Mouse (Mus musculus) spleen, adult 2 months (tissue): Measurements from ENCODE around the gene Arl6ip5. TPM values are rescaled to one million over a fixed set of nuclear protein-coding genes. Genes with fewer than 3 reads are reported as not detected.

ENCODE experiments used
- DNase-seq, 2 experiments: peaks; one replicate each; pipeline versions ENCODE4 v3.0.0 to v3.0.0-alpha.2; 2012 to 2021; ENCODE audit warnings: low spot score in 2 of 2, low read depth in 1 of 2
- H3K27ac ChIP-seq: fragments of 200-500 bp; 2 replicates; pipeline ENCODE4 v1.5.1; 2012; ENCODE audit warnings: low read length, inconsistent platforms; ENCODE audit not compliant: insufficient read depth
- H3K27me3 ChIP-seq: fragments of 200-500 bp; 2 replicates; pipeline ENCODE4 v1.6.1; 2012; ENCODE audit warnings: mild to moderate bottlenecking, moderate library complexity, low read length, inconsistent platforms; ENCODE audit not compliant: control insufficient read depth, insufficient read depth
- H3K36me3 ChIP-seq: fragments of 200-500 bp; 2 replicates; pipeline ENCODE4 v1.6.1; 2012; ENCODE audit warnings: mild to moderate bottlenecking, low read length, inconsistent platforms; ENCODE audit not compliant: control insufficient read depth, insufficient read depth
- H3K4me1 ChIP-seq: fragments of 200-500 bp; 2 replicates; pipeline ENCODE4 v1.6.1; 2011; ENCODE audit warnings: inconsistent platforms; ENCODE audit not compliant: control insufficient read depth, insufficient read depth, insufficient read length
- H3K4me3 ChIP-seq: fragments of 200-500 bp; 2 replicates; pipeline ENCODE4 v1.5.1; 2011; ENCODE audit warnings: mild to moderate bottlenecking, inconsistent platforms; ENCODE audit not compliant: insufficient read depth, insufficient read length; ENCODE audit errors: extremely low read depth
- CTCF ChIP-seq: fragments of 200-500 bp; IDR thresholded peaks from 2 replicates; pipeline ENCODE4 v1.5.1; 2011; ENCODE audit warnings: mild to moderate bottlenecking, inconsistent platforms; ENCODE audit not compliant: insufficient read depth, insufficient read length, insufficient replicate concordance; ENCODE audit errors: extremely low read depth
- POLR2A ChIP-seq: fragments of 200-500 bp; IDR thresholded peaks from 2 replicates; pipeline ENCODE4 v1.6.1; 2011; ENCODE audit warnings: low read depth, low read length, inconsistent platforms
- WGBS: fragments of 180-500 bp; shearing (Covaris S2); methylation state at CpG from one replicate; pipeline ENCODE4 v1.1.7; 2018; 5-methylcytosine and 5-hydroxymethylcytosine counted together
- polyA plus RNA-seq: library from polyadenylated mRNA; depleted of rRNA; stranded (reverse); fragments of >200 nt; gene quantifications from 2 replicates; pipeline ENCODE4 v1.2.3, GENCODE M21; 2012; rRNA removed

The Arl6ip5 gene
- polyA plus RNA-seq, 1 experiment, result 53.4 TPM

- H3K36me3 ChIP-seq, result no peaks in the 10 kb centered on the region
- peak; percentile 14 to 56 for DNase-seq
- peak; percentile 64; the same call in 1 of the 2 replicates for TF ChIP-seq CTCF
- no peak for TF ChIP-seq POLR2A
- peak overlapping the region; percentile 18; the same call in 1 of the 2 replicates for H3K4me3 ChIP-seq
- 11% methylated on average over 19 of the region's 19 CpGs for WGBS
- H3K27me3 ChIP-seq, result no peaks in the 10 kb centered on the region
- H3K27ac ChIP-seq, result no peak overlapping the region
- H3K4me1 ChIP-seq, result peaks cover 7% of the 10 kb centered on the region; the same call in 1 of the 2 replicates
Observed at GRCm38 (mm10) chr6:97278014-97278787, 67.7 kb downstream of the Arl6ip5 start.

DNA sequence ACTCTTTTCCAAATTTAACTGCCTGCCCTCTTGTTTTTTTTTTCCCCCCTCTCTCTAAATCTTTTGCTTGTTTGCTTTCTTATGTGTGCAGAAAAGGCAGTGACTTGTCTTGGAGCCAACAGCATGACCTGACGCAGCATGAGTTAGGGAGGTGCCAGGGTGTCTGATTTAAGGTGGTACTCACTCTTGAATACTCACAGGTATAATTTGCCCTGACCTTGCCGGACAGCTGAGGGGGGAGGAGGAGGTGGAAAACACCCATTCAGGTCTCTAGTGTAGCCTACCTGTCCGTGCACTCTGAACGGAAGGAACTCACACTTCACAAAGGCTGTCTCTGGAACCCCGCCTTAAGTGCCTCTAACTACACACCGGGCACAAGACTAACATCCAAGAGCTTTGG lies 68.4 kb downstream of the Arl6ip5 start:
- no peaks in the 10 kb centered on the region for H3K36me3 ChIP-seq
- no peak for TF ChIP-seq POLR2A
- TF ChIP-seq CTCF, result no peak
- no peaks in the 10 kb centered on the region for H3K27me3 ChIP-seq
- WGBS, result 85% methylated on average over 6 of the region's 6 CpGs
- H3K4me3 ChIP-seq, result no peak overlapping the region
- DNase-seq, result no peak
- no peak overlapping the region for H3K27ac ChIP-seq
- H3K4me1 ChIP-seq, result peaks cover 7% of the 10 kb centered on the region; the same call in 1 of the 2 replicates

Other genes starting within 250 kb of the Arl6ip5 start
- not detected in 2 replicates for gene Fam19a4, start 150.3 kb upstream of the Arl6ip5 start, polyA plus RNA-seq
- gene Eogt, start 61.5 kb upstream of the Arl6ip5 start, polyA plus RNA-seq, result 3.7 and 6.2 TPM in 2 replicates
- 2.4 and 2.5 TPM in 2 replicates for gene Tmf1, start 31.6 kb upstream of the Arl6ip5 start, polyA plus RNA-seq
- 4.0 and 4.1 TPM in 2 replicates for gene Uba3, start 5.0 kb upstream of the Arl6ip5 start, polyA plus RNA-seq
- not detected in 2 replicates for gene Lmod3, start 42.1 kb downstream of the Arl6ip5 start, polyA plus RNA-seq